Mouse (Mus musculus) E14TG2a.4 (cell line): ENCODE data around the gene Vrtn.

Experiments used
- H3K27me3 ChIP-seq: 2 replicates; pipeline ENCODE4 v1.6.1; 2014; ENCODE audit warnings: low read length, control low read depth; ENCODE audit not compliant: insufficient read depth
- H3K36me3 ChIP-seq: 2 replicates; pipeline ENCODE4 v1.6.1; 2014; ENCODE audit warnings: low read length, control low read depth; ENCODE audit not compliant: insufficient read depth
- H3K4me1 ChIP-seq: replicated peaks from 2 replicates; pipeline ENCODE4 v1.6.1; 2014; ENCODE audit warnings: low read depth, low read length, control low read depth
- H3K4me3 ChIP-seq: replicated peaks from 2 replicates; pipeline ENCODE4 v1.5.1; 2014; ENCODE audit warnings: mild to moderate bottlenecking, low read length
- H3K9me3 ChIP-seq: 2 replicates; pipeline ENCODE4 v1.6.1; 2014; ENCODE audit warnings: low read length, control low read depth
- CTCF ChIP-seq: conservative IDR thresholded peaks from 2 replicates; pipeline ENCODE4 v1.5.1; 2014; ENCODE audit warnings: low read length
- NANOG ChIP-seq: IDR thresholded peaks from 2 replicates; pipeline ENCODE4 v1.6.1; 2014; ENCODE audit warnings: borderline replicate concordance, low read length, mixed read lengths
- POU5F1 ChIP-seq: IDR thresholded peaks from 2 replicates; pipeline ENCODE4 v1.6.1; 2014; ENCODE audit warnings: low read length, borderline replicate concordance

Vrtn gene

GRCm38 (mm10) chr12:84698319-84699081, 57.7 kb downstream of the Vrtn start, which contains the start of gene Syndig1l:
Syndig1l (minus strand) TSS chr12:84698831.
- H3K9me3 ChIP-seq = no peaks in the 10 kb centered on the region
- H3K36me3 ChIP-seq = no peaks in the 10 kb centered on the region
- peak within 1 kb of the TSS; percentile 82 for H3K4me3 ChIP-seq
- H3K4me1 ChIP-seq = peaks cover 4% of the 10 kb centered on the region; the same call in 1 of the 2 replicates
- H3K27me3 ChIP-seq = peaks cover 83% of the 10 kb centered on the region
- no peak for TF ChIP-seq NANOG
- TF ChIP-seq CTCF = no peak
- TF ChIP-seq POU5F1 = no peak
